Mouse (Mus musculus): ENCODE data around the gene Tlr12. TPM values are rescaled to one million over a fixed set of nuclear protein-coding genes. Genes with fewer than 3 reads are reported as not detected.
"Not testable (repeated sequence)": the region's sequence is repeated elsewhere in the genome, so short reads cannot be mapped to it uniquely, and the experiment has no call there.

The Tlr12 gene
- under 1 TPM; 0.07 to 0.26 TPM for total RNA-seq (2021)
- long read RNA-seq, experiment 1, result 0 reads
- long read RNA-seq, experiment 2, result 0 reads

DNA sequence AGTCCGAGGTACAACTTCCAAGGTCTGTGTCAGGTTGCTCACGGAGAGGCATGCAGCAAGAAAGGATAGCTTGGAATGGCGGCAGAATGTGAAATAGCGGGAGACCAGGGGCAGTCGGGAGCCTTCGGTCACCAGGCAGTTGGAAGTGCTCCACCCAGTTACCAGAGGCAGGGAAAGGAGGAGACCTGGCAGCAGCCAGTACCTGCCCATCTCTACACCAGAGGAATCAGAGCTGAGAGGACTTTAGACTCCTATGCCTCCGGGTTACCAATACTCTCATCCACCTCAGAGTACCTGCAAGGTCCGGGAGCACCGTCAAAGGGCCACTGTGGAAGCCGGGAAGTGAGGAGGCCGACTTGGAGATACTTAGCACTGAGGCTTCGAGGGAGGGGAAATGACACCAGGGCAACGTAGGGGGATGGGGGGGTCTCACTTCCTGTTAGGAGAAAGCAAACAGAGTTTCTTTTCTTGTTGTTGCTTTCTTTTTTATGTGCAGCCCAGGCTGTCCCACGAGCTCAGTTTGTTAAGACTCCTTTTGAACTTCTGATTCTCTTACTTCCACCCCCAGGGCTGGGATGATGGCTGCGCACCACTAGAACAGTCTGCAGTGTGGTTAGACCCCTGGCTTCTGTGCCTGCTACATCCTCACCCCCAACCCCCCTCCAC, at the start of gene Tlr12:
Tlr12 (minus strand) TSS at position 374 of the 666 bp plus-strand sequence.
- no peak for DNase-seq (ENCODE audit: low spot score in 2 of 2)

DNA sequence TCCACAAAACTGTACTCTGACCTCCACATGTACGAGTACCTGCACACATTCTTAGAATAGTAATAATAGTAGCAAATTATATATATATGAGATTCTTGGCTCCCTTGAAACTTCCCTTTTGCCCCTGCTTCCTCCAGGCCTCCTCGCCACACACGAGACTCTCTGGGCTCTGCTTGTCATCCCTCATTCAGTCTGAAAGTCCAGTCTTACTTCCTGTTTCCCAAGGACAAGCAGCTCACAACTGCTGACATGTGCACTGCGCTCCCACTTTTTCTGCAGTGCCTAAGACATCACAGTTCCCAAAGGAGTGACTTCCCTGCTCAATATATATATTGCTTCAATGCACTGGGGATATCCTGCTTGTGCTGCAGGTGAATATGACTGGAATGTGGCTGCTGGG, 48.8 kb upstream of the Tlr12 start:
- not testable (repeated sequence) for DNase-seq (ENCODE audit: low spot score in 2 of 2)

DNA sequence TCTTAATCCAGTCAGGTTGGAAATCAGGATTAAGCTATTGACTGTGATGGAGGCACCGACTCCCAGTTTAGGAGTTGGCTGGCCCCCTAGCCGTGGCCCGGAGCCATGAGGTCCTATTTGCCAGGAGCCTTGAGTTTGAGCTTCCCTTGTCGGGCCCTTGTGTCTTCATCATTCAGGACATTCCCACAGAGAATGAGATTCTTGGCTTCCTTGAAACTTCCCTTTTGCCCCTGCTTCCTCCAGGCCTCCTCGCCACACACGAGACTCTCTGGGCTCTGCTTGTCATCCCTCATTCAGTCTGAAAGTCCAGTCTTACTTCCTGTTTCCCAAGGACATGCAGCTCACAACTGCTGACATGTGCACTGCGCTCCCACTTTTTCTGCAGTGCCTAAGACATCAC, 47.9 kb upstream of the Tlr12 start:
- DNase-seq (ENCODE audit: low spot score in 2 of 2), result not testable (repeated sequence)

DNA sequence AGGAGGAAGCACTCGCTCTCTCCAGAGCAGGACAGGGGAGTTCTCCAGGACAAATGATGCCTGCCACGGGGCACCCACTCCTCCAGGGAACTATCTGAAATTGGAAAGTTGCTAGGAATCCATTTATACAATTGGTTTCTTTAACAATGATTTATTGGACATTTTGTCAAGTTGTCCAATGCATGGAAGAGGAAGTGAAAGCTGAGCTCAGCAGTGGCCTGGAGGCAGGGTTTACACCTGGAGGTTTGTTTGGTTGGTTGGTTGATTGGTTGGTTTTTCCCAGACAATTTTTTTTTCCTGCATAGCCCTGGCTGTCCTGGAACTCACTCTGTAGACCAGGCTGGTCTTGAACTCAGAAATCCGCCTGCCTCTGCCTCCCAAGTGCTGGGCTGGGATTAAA, 45.6 kb upstream of the Tlr12 start:
- DNase-seq (ENCODE audit: low spot score in 2 of 2), result no peak

- DNase-seq (ENCODE audit: low spot score in 2 of 2), result no peak
Measured at GRCm38 (mm10) chr4:128661063-128661462, 42.6 kb upstream of the Tlr12 start.

GRCm38 (mm10) chr4:128660196-128660595, 41.8 kb upstream of the Tlr12 start:
- DNase-seq (ENCODE audit: low spot score in 2 of 2), result no peak

- DNase-seq (ENCODE audit: low spot score in 2 of 2), result no peak
Measured at GRCm38 (mm10) chr4:128655446-128655845, 37.0 kb upstream of the Tlr12 start.

DNA sequence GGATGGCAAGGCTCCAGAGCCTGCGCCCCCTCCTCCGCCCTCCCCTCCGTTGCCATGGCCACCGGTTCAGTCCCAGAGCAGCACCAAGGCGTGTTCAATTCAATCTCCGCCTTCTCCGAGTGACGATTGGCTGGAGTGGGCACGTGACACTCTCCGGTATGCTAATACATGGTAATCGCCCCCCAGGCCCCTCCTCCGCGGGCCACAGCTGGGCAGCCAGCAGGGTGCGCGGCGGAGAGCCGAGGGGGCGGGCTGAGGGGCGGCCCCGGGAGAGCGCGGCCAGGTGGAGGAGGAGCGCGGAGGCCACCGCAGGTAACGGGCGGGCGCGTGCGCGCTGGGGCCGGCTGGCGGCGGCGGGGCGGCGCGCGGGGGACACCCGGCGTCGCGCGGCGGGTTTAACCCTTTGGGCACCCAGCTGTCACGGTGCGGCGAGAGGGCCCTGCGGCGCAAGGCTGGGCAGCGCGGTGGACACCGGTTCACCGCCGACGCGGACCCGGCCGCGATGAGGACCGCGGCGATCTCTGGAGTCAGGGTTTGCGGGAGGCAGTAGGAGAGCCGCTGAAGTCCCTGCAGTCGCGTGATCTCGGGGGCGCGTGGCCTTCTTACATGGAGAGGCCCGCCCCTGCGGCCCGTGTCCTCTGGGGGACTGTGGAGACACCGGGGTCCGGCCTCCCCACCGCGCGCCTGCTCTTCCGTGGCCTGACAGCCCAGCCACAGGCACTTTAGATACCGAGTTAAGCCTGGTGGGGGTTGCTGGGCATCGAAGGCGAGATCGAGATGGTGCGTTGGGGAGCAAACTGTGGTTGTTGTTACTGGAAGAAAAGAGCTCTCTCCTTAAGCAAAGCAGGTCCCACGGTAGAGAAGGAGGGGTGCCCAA, 36.3 kb upstream of the Tlr12 start, which contains the start of gene Phc2:
Phc2 (plus strand) TSS at position 198 of the 877 bp plus-strand sequence.
- peak; percentile 80 to 86 for DNase-seq (ENCODE audit: low spot score in 2 of 2)

DNA sequence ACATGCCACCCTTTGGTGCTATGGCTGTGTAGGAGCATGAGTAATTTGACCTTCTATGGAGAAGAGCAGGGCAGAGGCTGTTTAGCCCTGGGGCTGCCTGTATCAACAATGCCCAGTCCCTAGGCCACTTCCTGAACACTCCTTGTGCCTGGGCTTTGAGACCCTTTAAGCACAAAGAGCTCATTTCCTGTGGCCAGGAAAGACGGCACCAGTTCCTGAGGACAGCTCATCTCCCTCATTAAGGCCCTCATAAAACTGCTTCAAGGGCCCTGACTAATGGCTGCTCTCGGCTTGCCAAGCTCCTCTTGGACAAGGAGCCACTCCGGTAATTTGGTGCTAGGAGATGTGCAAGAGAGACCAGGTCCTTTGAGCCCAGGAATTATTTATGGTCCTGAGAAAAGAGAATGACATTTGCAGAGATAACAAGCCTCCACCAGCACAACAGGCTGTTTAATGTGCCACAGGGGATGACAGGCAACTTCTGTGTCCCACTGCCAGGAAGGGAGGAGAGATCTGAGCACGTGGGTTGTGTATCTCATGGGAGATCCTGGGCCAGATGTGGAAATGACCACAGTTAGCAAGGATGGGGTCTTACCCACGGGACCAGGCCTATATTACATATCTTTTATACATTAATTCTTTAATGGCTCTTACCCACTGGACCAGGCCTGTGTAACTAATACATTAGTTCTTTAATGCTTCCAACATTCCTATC, 34.3 kb upstream of the Tlr12 start:
- DNase-seq (ENCODE audit: low spot score in 2 of 2), result no peak

DNA sequence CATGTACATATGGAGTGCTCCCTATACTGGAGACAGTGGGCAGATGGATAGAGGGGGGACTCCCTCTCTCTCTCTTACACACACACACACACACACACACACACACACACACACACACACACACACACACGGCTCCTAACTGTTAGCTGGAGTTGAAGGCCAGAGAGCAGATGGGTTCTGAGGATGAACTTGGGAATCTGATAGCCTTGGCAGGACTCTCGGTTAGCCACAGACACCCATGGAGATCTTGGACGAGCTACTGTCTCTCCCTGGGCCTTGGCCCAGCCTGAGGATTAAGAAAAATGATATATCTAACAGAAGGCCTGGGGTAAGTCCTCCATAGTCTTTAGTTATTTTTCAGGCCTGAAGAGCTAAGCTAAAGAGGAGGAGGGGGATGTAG, 33.1 kb upstream of the Tlr12 start:
- DNase-seq (ENCODE audit: low spot score in 2 of 2), result peak in 1 of 2 experiments; percentile 25

GRCm38 (mm10) chr4:128648567-128649255, 30.3 kb upstream of the Tlr12 start:
- no peak for DNase-seq (ENCODE audit: low spot score in 2 of 2)

DNA sequence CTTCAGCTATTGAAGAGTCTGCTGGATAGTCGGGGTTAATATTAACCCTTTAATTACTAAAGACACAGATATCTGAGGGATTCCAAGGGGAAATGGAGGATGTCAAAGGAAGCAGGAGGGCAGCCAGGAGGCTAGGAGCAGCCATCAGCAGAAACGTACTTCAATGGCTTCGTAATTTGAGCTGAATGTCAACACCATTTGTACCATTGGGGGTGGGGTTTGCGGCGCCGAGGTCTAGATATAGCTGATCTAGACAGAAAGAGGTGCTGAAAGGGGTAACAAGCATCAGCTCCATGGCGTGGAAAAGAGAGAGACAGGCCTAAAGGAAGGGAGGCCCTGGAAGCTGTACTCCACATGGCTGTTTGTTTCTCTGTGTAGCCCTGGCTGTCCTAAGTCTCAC, 28.3 kb upstream of the Tlr12 start:
- DNase-seq (ENCODE audit: low spot score in 2 of 2), result no peak

- DNase-seq (ENCODE audit: low spot score in 2 of 2), result no peak
Measured at GRCm38 (mm10) chr4:128645896-128646295, 27.5 kb upstream of the Tlr12 start.

- DNase-seq (ENCODE audit: low spot score in 2 of 2), result no peak
Measured at GRCm38 (mm10) chr4:128641766-128642717, 23.6 kb upstream of the Tlr12 start.

DNA sequence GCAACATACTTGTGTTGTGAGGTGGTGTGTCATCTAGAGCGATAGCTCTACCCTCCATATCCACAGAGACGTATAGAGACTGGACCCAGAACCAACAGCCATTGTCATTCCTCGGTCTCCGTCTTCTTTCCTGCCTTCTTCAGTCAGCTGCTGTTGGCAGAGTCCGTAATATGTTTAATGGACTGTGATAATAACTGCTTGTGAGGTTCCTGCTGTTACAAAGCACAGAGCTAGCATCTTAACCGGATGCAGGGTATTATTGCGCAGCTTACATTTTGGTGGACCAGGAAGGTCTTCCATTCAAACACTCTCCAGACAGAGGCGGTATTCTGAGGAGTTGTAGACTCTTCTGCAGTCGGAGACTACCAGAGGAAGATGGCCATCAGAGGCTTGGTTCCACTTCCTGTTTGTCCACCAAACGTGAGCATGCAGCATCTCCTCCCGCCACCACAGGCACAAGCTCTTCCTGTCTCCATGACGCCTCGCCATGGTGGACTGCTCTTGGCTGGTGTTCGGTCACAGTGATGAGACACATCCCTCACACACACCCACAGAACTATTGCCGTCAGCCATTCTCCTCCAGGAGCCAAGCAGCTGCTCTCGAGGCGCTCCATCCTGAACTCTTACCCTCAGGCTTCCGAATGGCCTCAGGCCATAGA, 20.0 kb upstream of the Tlr12 start:
- DNase-seq (ENCODE audit: low spot score in 2 of 2), result no peak

DNA sequence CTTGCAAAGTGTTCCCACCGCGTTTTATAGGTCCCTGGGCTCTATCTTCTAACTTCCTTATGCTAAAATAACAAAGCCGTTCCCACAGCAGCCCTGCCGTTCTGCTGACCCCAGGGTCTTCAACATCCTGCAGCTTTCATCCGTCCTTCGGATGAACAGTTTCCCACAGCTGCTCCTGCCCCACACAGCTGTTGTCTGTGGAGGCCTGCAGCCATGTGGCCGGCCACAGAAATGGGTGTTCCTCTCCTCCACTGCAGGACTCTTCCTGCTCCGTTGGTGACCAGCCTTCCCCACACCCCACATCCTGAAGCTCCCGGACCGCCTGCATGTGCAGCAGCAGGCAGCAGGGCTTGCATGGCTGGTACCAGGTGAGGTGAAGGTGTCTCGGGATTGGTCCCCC, 18.8 kb upstream of the Tlr12 start:
- peak in 1 of 2 experiments; percentile 30 for DNase-seq (ENCODE audit: low spot score in 2 of 2)

GRCm38 (mm10) chr4:128635894-128636585, 17.6 kb upstream of the Tlr12 start:
- DNase-seq (ENCODE audit: low spot score in 2 of 2), result no peak

- no peak for DNase-seq (ENCODE audit: low spot score in 2 of 2)
Measured at GRCm38 (mm10) chr4:128635451-128635850, 17.0 kb upstream of the Tlr12 start.

- no peak for DNase-seq (ENCODE audit: low spot score in 2 of 2)
Measured at GRCm38 (mm10) chr4:128621109-128621508, 2.7 kb upstream of the Tlr12 start.
